In the genomic region with DNA sequence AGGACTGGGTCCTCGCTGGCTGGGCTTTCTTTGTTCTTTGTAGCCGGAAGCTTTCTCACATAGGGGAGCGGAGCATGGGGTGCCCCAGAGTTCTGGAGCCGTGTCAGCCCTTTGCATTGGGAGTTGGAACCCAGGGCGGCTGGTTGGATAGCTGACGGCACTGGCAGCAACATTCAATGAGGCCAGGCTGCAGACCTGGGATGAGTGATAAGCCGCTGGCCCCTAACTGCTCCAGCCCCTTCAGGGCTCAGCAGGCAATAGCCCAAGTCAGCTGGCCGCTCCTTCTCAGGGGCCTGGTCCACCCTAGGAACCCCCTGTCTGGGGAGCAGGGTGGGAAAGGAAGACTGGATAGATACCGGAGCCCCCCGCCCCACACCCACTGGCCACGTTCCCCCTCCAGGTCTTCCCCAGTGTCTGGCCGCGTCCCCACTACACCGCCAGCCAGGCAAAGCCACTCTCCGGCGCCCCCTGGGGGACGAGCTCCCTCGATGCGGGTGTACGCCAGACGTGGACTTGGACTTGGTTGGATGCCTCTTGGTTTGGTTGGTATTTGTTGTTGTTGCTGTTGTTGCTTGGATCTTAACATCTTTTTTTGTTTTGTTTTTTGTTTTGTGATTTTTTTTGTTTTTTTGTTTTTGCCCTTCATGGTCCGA, we compare ENCODE assay signal across 8 mouse cellular contexts. TPM values are rescaled to one million over a fixed set of nuclear protein-coding genes. Genes with fewer than 3 reads are reported as not detected.
DNase-seq lines count a peak whose midpoint lies in the region; ATAC-seq and TF ChIP-seq lines count a peak whose summit lies in the region.

No protein-coding gene starts in this region.

- peak; percentile 20 to 92; a peak in 2 of 4 replicates for TF ChIP-seq CTCF in CH12.LX (conservative IDR thresholded peaks at IDR 0.05 in 1 of 2, IDR thresholded peaks at IDR 0.05 in 1 of 2; ENCODE audit: low read depth in 2 of 2, low read length in 2 of 2)
- TF ChIP-seq CTCF in spleen, adult 2 months (IDR thresholded peaks at IDR 0.05; ENCODE audit: extremely low read depth, insufficient read depth, insufficient read length, insufficient replicate concordance) = peak; percentile 94

- TF ChIP-seq RAD21 in CH12.LX (IDR thresholded peaks at IDR 0.05; ENCODE audit: low read depth, low read length) = peak; percentile 58

- H3K4me2 ChIP-seq in CH12.LX (ENCODE audit: insufficient read depth, low read depth, poor library complexity, severe bottlenecking) = no peak overlapping the region
- peak overlapping the region; percentile 34 for H3K4me2 ChIP-seq in forebrain, embryonic 11.5 days (ENCODE audit: low read depth, low read length, severe bottlenecking)

- no peak overlapping the region for H3K4me3 ChIP-seq in CH12.LX (replicated peaks in 1 of 3; ENCODE audit: low read depth in 2 of 3, low read length in 2 of 3, poor library complexity in 1 of 3)
- peak overlapping the region; percentile 10; the same call in 1 of the 2 replicates for H3K4me3 ChIP-seq in forebrain, embryonic 11.5 days (ENCODE audit: low read depth, low read length)
- H3K4me3 ChIP-seq in spleen, adult 2 months (ENCODE audit: extremely low read depth, insufficient read depth, insufficient read length) = no peak overlapping the region

- peak; percentile 45 for DNase-seq in CH12.LX (ENCODE audit: extremely low read depth)
- DNase-seq in adrenal gland, postnatal 36 days = peak; percentile 85 to 92
- DNase-seq in forebrain, embryonic 11.5 days (ENCODE audit: low spot score) = peak; percentile 93
- DNase-seq in heart, postnatal 14 days = peak; percentile 91 to 96
- peak; percentile 65 for DNase-seq in layer of hippocampus, postnatal 14 days (ENCODE audit: low spot score in 2 of 2)
- DNase-seq in spleen, adult 2 months (ENCODE audit: low read depth in 1 of 2, low spot score in 2 of 2) = peak in 1 of 2 experiments; percentile 67
- DNase-seq in adipocyte (ENCODE audit: low spot score) = no peak

- WGBS in forebrain, embryonic 11.5 days = 22% methylated on average over 22 of the region's 22 CpGs
- WGBS in spleen, adult 2 months = 31% methylated on average over 22 of the region's 22 CpGs

- in situ Hi-C loops in CH12.LX (cut with MboI; ENCODE audit: low pct_ligation_motif_present, low pct_unique_long_range_greater_than_20kb, low sequenced_read_pairs) = no loop called here

- intact Hi-C loops in heart, postnatal 14 days (cut with DNase I) = loop anchor here (1.0 to 2.0 kb wide), 2 partner anchors 44 to 68 kb away; no protein-coding TSS in a partner anchor

- 0 out of 2 replicates have a peak, but pooled peaks have one; percentile 58 for ATAC-seq in forebrain, embryonic 11.5 days (replicated peaks; ENCODE audit: low FRiP score)
- peak; percentile 85 for ATAC-seq in megakaryocyte progenitor cell, adult 5-6 weeks (replicated peaks; ENCODE audit: poor library complexity)

- peaks cover 0 to 2% of the 10 kb centered on the region in 2 experiments; a peak in 3 of 4 replicates for H3K4me1 ChIP-seq in CH12.LX (ENCODE audit: control insufficient read depth in 1 of 2, insufficient read depth in 2 of 2)
- H3K4me1 ChIP-seq in forebrain, embryonic 11.5 days (replicated peaks; ENCODE audit: control insufficient read depth, insufficient read depth, low read length) = no peaks in the 10 kb centered on the region; the same call in none of the 2 replicates
- H3K4me1 ChIP-seq in spleen, adult 2 months (ENCODE audit: control insufficient read depth, insufficient read depth, insufficient read length) = no peaks in the 10 kb centered on the region

- no peak overlapping the region for H3K27ac ChIP-seq in CH12.LX (ENCODE audit: insufficient read depth, low read depth)
- H3K27ac ChIP-seq in forebrain, embryonic 11.5 days (ENCODE audit: low read depth, low read length) = no peak overlapping the region
- no peak overlapping the region for H3K27ac ChIP-seq in spleen, adult 2 months (ENCODE audit: insufficient read depth, low read length)

- H3K9ac ChIP-seq in CH12.LX (ENCODE audit: insufficient read depth, low read depth) = no peak overlapping the region
- H3K9ac ChIP-seq in forebrain, embryonic 11.5 days (ENCODE audit: low read length) = peak overlapping the region; percentile 44; the same call in 1 of the 2 replicates

- peaks cover 50% of the 10 kb centered on the region for H3K27me3 ChIP-seq in CH12.LX (replicated peaks)
- no peaks in the 10 kb centered on the region for H3K27me3 ChIP-seq in forebrain, embryonic 11.5 days (ENCODE audit: control insufficient read depth, insufficient read depth, low read length)
- H3K27me3 ChIP-seq in spleen, adult 2 months (ENCODE audit: control insufficient read depth, insufficient read depth, low read length) = no peaks in the 10 kb centered on the region

- dilution Hi-C loops in CH12.LX (cut with MboI; ENCODE audit: extremely low pct_ligation_motif_present, extremely low pct_unique_long_range_greater_than_20kb, low sequenced_read_pairs) = no loop called here

- no peaks in the 10 kb centered on the region for H3K79me2 ChIP-seq in CH12.LX (replicated peaks; ENCODE audit: control insufficient read depth, extremely low read depth, insufficient read depth, poor library complexity, severe bottlenecking)

- no peak for TF ChIP-seq POLR2A in CH12.LX (IDR thresholded peaks at IDR 0.05; ENCODE audit: low read depth, low read length)
- TF ChIP-seq POLR2A in spleen, adult 2 months (IDR thresholded peaks at IDR 0.05; ENCODE audit: low read depth, low read length) = no peak

- no peak for TF ChIP-seq EP300 in CH12.LX (IDR thresholded peaks at IDR 0.05; ENCODE audit: low read length)

- peaks cover 13 to 30% of the 10 kb centered on the region in 2 experiments for H3K36me3 ChIP-seq in CH12.LX (replicated peaks in 1 of 2; ENCODE audit: control insufficient read depth in 1 of 2, insufficient read depth in 1 of 2, low read length in 1 of 2)
- no peaks in the 10 kb centered on the region for H3K36me3 ChIP-seq in forebrain, embryonic 11.5 days (ENCODE audit: control insufficient read depth, insufficient read depth, low read length)
- H3K36me3 ChIP-seq in spleen, adult 2 months (ENCODE audit: control insufficient read depth, insufficient read depth, low read length) = peaks cover 11% of the 10 kb centered on the region

- H3K9me3 ChIP-seq in CH12.LX (replicated peaks; ENCODE audit: low read length) = no peaks in the 10 kb centered on the region
- no peaks in the 10 kb centered on the region for H3K9me3 ChIP-seq in forebrain, embryonic 11.5 days (ENCODE audit: control insufficient read depth, low read length)

TF ChIP-seq in CH12.LX, 34 proteins besides CTCF, POLR2A, EP300 and RAD21:
- peak; percentile 18; the same call in 1 of the 2 replicates for TF ChIP-seq IRF4 (IDR thresholded peaks at IDR 0.05; ENCODE audit: low read depth, low read length)
- TF ChIP-seq SMC3 (IDR thresholded peaks at IDR 0.05; ENCODE audit: low read depth, low read length) = peak; percentile 93
- TF ChIP-seq ELF1 (IDR thresholded peaks at IDR 0.05; ENCODE audit: low read depth, low read length) = no peak
- TF ChIP-seq ZC3H11A (IDR thresholded peaks at IDR 0.05; ENCODE audit: low read depth, low read length) = peak; percentile 18; the same call in 1 of the 2 replicates
TF ChIP-seq in CH12.LX: peak in this region for 3.

RNA-seq across cellular contexts. Expression of a gene that starts 14.1 kb away (rescaled TPM):
- total RNA-seq in CH12.LX (2012; rRNA removed) = 12.1 and 13.6 TPM in 2 replicates
- 6.0 and 7.0 TPM in 2 replicates for total RNA-seq in CH12.LX (2014; rRNA removed)
- polyA plus RNA-seq in CH12.LX (2012; ENCODE audit: insufficient read length, low read depth) = 6.2 and 9.7 TPM in 2 replicates
- total RNA-seq in adrenal gland, postnatal 36 days (2021) = 10 to 100 TPM; 10.3 to 20.7 TPM
- polyA plus RNA-seq in forebrain, embryonic 11.5 days (2014; fragmentation: Nextera tagmentation; extraction: Ambion mirVana) = 9.0 and 10.6 TPM in 2 replicates
- 1 to 10 TPM; 5.2 to 8.4 TPM for total RNA-seq in heart, postnatal 14 days (2021)
- total RNA-seq in layer of hippocampus, postnatal 14 days (2021) = 10 to 100 TPM; 14.7 to 18.4 TPM
- 0.89 and 1.2 TPM in 2 replicates for total RNA-seq in megakaryocyte progenitor cell, adult 5-6 weeks (2015)
- 3.2 and 4.6 TPM in 2 replicates for total RNA-seq in megakaryocyte progenitor cell, adult 5-6 weeks (2017)
- 13.8 and 19.1 TPM in 2 replicates for polyA plus RNA-seq in spleen, adult 2 months (2012; rRNA removed)
